Mouse (Mus musculus) midbrain, embryonic 13.5 days (tissue): ENCODE results near the gene Cd209d. TPM values are rescaled to one million over a fixed set of nuclear protein-coding genes. Genes with fewer than 3 reads are reported as not detected.
"Not testable (repeated sequence)": the region's sequence is repeated elsewhere in the genome, so short reads cannot be mapped to it uniquely, and the experiment has no call there.

Experiments
- ATAC-seq: fragments of 200-750 bp; cut with Nextera tagmentation; 2 replicates; pipeline ENCODE4 v1.8.0; 2017; ENCODE audit warnings: mild to moderate bottlenecking, moderate TSS enrichment, moderate library complexity
- H3K27ac ChIP-seq: fragments of 300-500 bp; sonication (generic); 2 replicates; pipeline ENCODE4 v1.5.1; 2015; ENCODE audit warnings: inconsistent platforms, mild to moderate bottlenecking, moderate library complexity
- H3K27me3 ChIP-seq: fragments of 300-500 bp; sonication (generic); 2 replicates; pipeline ENCODE4 v1.6.1; 2015; ENCODE audit warnings: mild to moderate bottlenecking, inconsistent platforms
- H3K36me3 ChIP-seq: fragments of 300-500 bp; sonication (generic); 2 replicates; pipeline ENCODE4 v1.6.1; 2015; ENCODE audit warnings: mild to moderate bottlenecking, inconsistent platforms
- H3K4me1 ChIP-seq: fragments of 300-500 bp; sonication (generic); replicated peaks from 2 replicates; pipeline ENCODE4 v1.6.1; 2015; ENCODE audit warnings: inconsistent platforms
- H3K4me2 ChIP-seq: fragments of 300-500 bp; sonication (generic); replicated peaks from 2 replicates; pipeline ENCODE4 v1.6.1; 2015; ENCODE audit warnings: moderate library complexity, mild to moderate bottlenecking, inconsistent platforms
- H3K4me3 ChIP-seq: fragments of 300-500 bp; sonication (generic); replicated peaks from 2 replicates; pipeline ENCODE4 v1.5.1; 2015; ENCODE audit warnings: mild to moderate bottlenecking, inconsistent platforms
- H3K9ac ChIP-seq: fragments of 300-500 bp; sonication (generic); replicated peaks from 2 replicates; pipeline ENCODE4 v1.6.1; 2015; ENCODE audit warnings: mild to moderate bottlenecking, inconsistent platforms
- H3K9me3 ChIP-seq: fragments of 300-500 bp; sonication (generic); 2 replicates; pipeline ENCODE4 v1.6.1; 2016; ENCODE audit warnings: mild to moderate bottlenecking, inconsistent platforms
- whole genome bisulfite sequencing: fragments of 180-500 bp; shearing (Covaris S2); methylation state at CpG from one replicate; pipeline ENCODE4 v1.1.7; 2015; 5-methylcytosine and 5-hydroxymethylcytosine counted together
- polyA plus RNA-seq: library from polyadenylated mRNA; unstranded; fragments of >200 nt; fragmentation: Nextera tagmentation; extraction: Ambion mirVana; gene quantifications from 2 replicates; pipeline ENCODE4 v1.2.1, GENCODE M21; 2015

The Cd209d gene
- polyA plus RNA-seq: not detected in 2 replicates

DNA sequence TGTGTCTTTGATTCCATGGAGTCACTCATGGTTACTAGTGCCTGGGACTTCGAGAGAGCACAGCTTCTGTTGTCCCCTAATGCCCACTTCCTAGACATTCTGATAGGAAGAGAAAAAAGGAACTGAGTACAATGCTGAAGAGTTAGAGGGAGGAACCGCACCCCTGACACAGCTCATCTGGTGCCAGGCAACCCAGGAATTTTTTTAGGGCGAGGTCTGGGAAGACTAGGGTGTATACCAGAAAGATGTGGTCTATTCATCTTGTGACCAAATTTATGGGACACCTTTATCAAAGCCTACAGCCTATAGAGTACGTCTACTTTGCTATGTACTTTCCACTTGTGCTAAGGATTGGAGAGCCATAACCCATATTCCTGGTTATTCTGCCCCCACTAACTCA lies at the start of gene Cd209d:
Cd209d (minus strand) TSS at position 101 of the 400 bp plus-strand sequence.
- Histone ChIP-seq H3K9ac (no peak within 1 kb of the TSS), H3K4me3 (no peak within 1 kb of the TSS), H3K4me1 (no peaks in the 10 kb centered on the region), H3K27me3 (no peaks in the 10 kb centered on the region), H3K36me3 (no peaks in the 10 kb centered on the region), H3K27ac (no peak within 1 kb of the TSS), H3K4me2 (no peak within 1 kb of the TSS), H3K9me3 (peaks cover 44% of the 10 kb centered on the region)
- 70% methylated on average over 4 of the region's 4 CpGs for WGBS
- ATAC-seq: no peak

DNA sequence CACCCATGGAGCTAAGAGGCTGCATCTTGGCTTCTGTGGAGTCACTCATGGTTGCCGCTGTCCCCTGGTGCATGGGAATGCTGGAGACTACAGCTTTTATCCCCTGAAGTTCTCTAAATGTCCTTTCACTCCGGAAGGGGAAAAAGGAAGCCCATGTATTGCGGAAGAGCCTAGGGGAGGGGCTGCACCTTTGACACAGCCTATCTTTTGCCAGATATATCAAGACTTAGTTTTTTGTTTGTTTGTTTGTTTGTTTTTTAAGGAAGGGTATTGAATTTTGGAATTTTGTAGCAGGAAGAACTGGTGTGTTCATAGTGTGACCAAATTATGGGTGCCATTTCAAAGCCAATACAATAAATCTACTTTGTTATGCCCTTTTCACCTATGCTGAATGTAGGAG lies 48.4 kb upstream of the Cd209d start, which contains the start of gene Cd209b:
Cd209b (minus strand) TSS at position 101 of the 400 bp plus-strand sequence.
- no peaks in the 10 kb centered on the region for H3K27me3 ChIP-seq
- no peak within 1 kb of the TSS for H3K4me3 ChIP-seq
- H3K4me1 ChIP-seq: no peaks in the 10 kb centered on the region
- ATAC-seq: no peak
- H3K36me3 ChIP-seq: no peaks in the 10 kb centered on the region
- peaks cover 40% of the 10 kb centered on the region for H3K9me3 ChIP-seq
- H3K4me2 ChIP-seq: no peak within 1 kb of the TSS
- H3K9ac ChIP-seq: no peak within 1 kb of the TSS
- no peak within 1 kb of the TSS for H3K27ac ChIP-seq
- WGBS: 88% methylated on average over 3 of the region's 3 CpGs

DNA sequence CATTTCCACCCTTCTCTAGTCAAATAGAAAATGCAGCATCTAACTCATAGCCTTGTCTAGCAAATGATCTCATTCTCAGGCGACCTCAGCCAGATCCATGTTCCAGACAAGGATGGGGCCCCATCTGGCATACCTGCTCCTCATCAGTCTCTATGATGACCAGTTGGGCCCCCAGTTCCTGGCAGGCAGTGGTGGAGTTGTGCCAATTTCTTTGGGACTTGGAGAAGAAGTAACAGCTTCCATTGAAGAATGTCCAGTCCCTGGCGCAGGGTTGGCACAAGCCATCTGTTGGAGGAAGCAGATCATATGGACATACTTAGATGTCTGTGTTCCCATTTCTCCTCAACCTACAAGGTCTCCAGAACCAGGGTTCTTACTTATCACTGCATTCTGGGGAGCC lies 2.2 kb downstream of the Cd209d start:
- Histone ChIP-seq H3K27ac (no peak overlapping the region), H3K4me2 (no peak overlapping the region), H3K9me3 (peaks cover 53% of the 10 kb centered on the region), H3K4me3 (no peak overlapping the region), H3K27me3 (no peaks in the 10 kb centered on the region), H3K36me3 (no peaks in the 10 kb centered on the region), H3K9ac (no peak overlapping the region), H3K4me1 (no peaks in the 10 kb centered on the region)
- WGBS: 73% methylated on average over 2 of the region's 2 CpGs
- no peak for ATAC-seq

DNA sequence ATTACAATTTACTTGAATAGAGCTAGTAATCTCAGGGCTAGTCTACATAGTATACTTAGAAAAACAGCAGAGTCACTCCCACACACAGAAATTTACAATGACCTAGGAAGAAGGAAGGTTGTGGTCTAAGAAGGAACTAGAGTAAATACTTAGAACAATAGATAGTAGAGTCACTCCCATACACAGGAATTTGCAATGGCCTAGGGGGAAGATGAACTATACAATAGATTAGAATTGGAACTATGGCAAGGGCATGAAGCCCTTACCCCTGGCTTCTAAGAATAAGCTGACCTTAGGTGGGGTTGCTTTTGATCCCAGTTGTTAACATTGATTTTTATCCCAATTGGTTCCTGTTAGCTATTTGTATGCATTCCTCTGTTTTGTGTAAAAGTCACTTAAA lies 15.6 kb downstream of the Cd209d start:
- not testable (repeated sequence) for H3K27me3 ChIP-seq, H3K36me3 ChIP-seq, H3K4me1 ChIP-seq, H3K27ac ChIP-seq, ATAC-seq, H3K4me3 ChIP-seq, H3K4me2 ChIP-seq, H3K9ac ChIP-seq
- peaks cover 11% of the 10 kb centered on the region; the same call in 1 of the 2 replicates for H3K9me3 ChIP-seq

DNA sequence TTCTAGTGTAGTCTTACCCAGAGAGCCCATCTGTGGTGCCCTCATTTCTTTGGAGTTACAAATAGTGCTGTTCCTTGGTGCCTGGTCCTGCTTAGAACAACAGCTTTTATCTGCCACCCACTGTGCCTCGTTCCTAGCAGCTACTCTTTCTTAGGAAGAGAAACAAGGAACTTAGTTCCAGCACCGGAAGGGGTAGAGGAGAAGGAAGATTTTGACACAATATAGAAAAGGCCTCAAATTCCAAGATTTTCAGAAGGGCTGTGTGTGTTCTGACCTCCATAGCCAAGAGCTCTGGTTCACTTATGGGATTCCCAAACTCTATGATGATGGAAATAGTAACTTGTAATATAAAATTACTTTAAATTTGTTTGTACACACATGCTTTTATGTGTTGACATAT lies 24.1 kb downstream of the Cd209d start, which contains the start of gene Cd209e:
Cd209e (minus strand) TSS at position 101 of the 400 bp plus-strand sequence.
- Histone ChIP-seq H3K27me3 (no peaks in the 10 kb centered on the region), H3K9me3 (peaks cover 17% of the 10 kb centered on the region; the same call in 1 of the 2 replicates), H3K4me1 (no peaks in the 10 kb centered on the region), H3K4me2 (no peak within 1 kb of the TSS), H3K9ac (no peak within 1 kb of the TSS), H3K27ac (no peak within 1 kb of the TSS), H3K4me3 (no peak within 1 kb of the TSS), H3K36me3 (no peaks in the 10 kb centered on the region)
- 81% methylated on average over 2 of the region's 2 CpGs for WGBS
- ATAC-seq: no peak

Other genes starting within 250 kb of the Cd209d start
- 28.8 and 31.3 TPM in 2 replicates for gene Stxbp2, start 247.6 kb downstream of the Cd209d start, polyA plus RNA-seq
- 0.24 and 0.48 TPM in 2 replicates for gene Retn, start 222.8 kb downstream of the Cd209d start, polyA plus RNA-seq
- gene Mcemp1, start 212.8 kb downstream of the Cd209d start, polyA plus RNA-seq: 0.40 TPM in 1 of 2 replicates, not detected in the other
- gene Fcor, start 206.2 kb downstream of the Cd209d start, polyA plus RNA-seq: 9.6 and 12.4 TPM in 2 replicates
- 58.6 and 60.2 TPM in 2 replicates for gene Trappc5, start 202.3 kb downstream of the Cd209d start, polyA plus RNA-seq
- 0.23 and 0.61 TPM in 2 replicates for gene Fcer2a, start 184.4 kb downstream of the Cd209d start, polyA plus RNA-seq
- gene Clec4g, start 157.9 kb downstream of the Cd209d start, polyA plus RNA-seq: not detected in 2 replicates
- not detected in 2 replicates for gene Cd209a, start 129.6 kb downstream of the Cd209d start, polyA plus RNA-seq
- not detected in 2 replicates for gene Cd209e, start 24.2 kb downstream of the Cd209d start, polyA plus RNA-seq
- gene Cd209b, start 48.3 kb upstream of the Cd209d start, polyA plus RNA-seq: not detected in 2 replicates
- gene Cd209c, start 76.2 kb upstream of the Cd209d start, polyA plus RNA-seq: 0.40 and 0.75 TPM in 2 replicates
- 0.23 TPM in 1 of 2 replicates, not detected in the other for gene Cd209f, start 227.3 kb upstream of the Cd209d start, polyA plus RNA-seq